Mouse (Mus musculus): ENCODE measurements around the gene Stx1a. TPM values are rescaled to one million over a fixed set of nuclear protein-coding genes. Genes with fewer than 3 reads are reported as not detected.

Stx1a gene
- total RNA-seq, 2 experiments from 2014 or later = 91.5 to 97.8 TPM

DNA sequence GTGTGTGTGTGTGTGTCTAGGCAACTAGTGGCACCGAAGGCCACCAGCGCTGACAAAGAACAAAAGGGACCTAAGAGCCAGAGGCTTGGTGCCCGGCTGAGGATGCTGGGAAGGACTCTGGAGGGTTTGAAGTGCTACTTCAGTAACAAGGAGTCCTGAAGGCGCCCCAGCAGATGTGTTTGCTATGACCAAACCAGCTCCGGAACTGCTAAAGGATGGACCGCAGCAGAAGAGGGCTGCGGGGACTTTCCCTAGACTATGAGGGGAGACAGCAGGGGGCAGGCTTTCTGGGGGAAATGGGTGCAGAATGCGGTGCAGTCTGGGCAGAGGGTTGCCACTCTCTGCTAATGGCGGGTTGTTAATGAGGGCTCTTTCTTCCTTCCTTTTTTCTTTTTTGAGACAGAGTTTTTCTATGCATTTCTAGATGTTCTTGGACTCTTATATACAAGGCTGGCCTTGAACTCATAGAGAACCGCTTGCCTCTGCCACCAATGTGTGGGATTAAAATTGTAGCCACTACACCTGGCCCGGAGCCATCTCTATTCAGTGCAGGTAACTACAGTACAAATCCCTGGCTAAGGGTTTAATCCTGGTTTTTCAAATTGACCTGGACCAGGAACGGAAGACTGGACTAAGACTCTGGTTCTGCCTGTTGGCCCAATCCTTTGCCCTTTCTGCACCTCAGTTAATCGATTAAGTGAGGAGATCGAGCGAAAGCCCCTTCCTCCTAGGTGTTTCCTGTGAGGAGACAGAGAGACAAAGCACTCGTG lies 15.3 kb upstream of the Stx1a start:
- no peak for DNase-seq (ENCODE audit: low spot score in 2 of 2)

DNA sequence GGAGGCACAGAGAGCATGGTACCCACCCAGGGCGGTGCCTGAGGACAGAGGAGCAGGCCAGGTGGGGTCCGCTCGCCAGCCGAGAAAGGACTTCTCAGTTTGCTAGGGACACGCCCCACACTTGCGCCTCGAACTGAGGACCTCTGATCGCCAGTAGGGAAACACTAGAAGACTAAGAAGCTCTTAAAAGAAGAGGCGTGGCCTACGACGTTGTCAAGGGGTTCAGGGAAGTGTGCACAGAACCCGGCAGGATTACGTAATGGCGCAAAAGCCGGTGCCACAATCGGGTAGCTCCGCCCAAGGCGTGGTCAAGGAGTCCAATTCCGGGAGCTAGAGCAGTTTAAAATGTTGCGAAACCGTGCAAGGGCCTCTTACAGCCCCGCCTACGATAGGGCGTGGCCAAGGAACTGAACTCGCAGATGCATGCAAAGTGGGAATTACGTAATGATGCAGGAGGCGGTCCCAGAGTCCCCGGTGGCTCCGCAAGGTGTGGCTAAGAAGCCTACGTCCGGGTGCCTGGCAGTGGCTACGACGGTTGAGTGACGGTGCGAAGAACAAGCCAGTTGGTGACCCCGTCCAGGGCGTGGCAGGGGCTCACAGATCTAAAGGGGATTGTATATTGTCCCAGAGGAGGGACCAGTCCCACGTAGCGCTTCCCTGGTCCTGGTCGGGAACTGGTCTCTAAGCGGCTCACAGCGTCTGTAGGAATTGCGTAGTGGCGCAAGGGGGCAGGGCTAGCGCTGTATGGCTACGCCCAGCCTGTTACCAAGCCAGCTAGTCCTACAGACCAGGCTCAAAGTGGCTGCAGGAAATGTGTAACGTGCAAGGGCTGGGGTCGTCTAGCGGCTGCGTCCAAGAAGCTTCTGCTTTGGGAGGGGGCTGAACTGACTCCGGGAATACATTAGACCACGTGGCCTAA lies 14.4 kb upstream of the Stx1a start, which contains the start of gene Abhd11:
Abhd11 (plus strand) TSS at position 482 of the 919 bp plus-strand sequence.
- DNase-seq (ENCODE audit: low spot score in 2 of 2) = peak; percentile 95 to 98

DNA sequence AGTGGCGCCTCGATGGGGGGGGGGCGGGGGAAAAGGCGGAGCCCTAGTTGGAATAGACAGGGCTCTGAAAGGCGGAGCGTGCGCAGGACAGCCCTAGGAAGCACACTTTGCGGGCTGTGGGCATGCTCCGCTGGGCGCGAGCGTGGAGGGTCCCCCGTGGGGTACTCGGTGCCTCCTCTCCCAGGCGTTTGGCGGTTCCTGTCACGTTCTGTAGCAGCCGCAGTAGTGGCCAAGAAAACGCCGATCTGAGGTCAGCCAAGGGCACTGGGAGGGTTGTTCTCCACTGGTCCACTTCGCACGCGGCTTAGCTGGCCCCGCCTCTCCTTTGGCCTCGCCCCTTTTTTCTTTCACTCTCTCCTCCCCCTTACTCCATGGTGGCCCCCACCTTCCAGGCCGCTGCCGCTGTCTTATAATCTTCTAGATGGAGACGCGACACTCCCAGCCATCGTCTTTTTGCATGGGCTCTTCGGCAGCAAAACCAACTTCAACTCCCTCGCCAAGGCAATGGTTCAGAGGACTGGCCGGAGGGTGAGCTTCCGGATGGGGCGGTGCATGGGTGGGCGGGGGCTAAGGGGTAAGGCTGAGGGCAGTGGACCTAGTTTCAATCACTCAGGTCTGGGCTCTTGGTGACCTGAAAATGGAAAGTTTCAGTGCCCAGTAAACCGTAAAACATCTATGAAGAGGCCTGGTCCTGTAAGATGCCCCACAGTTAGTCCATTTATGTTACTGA lies 13.5 kb upstream of the Stx1a start:
- peak; percentile 77 to 90 for DNase-seq (ENCODE audit: low spot score in 2 of 2)

DNA sequence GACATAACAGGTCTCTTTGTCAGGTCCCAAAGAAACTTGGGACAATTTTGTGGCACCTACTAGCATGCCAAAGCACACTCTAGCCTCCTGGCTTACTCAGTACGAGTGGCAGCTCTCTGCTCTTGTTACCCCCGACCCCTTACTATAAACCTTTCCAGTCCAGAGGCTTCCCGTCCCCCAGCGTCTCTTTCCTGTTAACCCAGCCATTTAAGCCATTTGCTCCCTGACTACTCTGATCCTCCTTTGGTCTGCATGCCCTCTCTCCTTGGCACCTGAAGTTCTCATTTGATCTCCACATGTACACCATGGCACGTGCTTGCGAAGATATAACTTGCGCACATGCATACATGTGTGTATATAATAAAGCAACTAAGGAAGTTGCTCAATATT lies 13.0 kb upstream of the Stx1a start:
- no peak for DNase-seq (ENCODE audit: low spot score in 2 of 2)

DNA sequence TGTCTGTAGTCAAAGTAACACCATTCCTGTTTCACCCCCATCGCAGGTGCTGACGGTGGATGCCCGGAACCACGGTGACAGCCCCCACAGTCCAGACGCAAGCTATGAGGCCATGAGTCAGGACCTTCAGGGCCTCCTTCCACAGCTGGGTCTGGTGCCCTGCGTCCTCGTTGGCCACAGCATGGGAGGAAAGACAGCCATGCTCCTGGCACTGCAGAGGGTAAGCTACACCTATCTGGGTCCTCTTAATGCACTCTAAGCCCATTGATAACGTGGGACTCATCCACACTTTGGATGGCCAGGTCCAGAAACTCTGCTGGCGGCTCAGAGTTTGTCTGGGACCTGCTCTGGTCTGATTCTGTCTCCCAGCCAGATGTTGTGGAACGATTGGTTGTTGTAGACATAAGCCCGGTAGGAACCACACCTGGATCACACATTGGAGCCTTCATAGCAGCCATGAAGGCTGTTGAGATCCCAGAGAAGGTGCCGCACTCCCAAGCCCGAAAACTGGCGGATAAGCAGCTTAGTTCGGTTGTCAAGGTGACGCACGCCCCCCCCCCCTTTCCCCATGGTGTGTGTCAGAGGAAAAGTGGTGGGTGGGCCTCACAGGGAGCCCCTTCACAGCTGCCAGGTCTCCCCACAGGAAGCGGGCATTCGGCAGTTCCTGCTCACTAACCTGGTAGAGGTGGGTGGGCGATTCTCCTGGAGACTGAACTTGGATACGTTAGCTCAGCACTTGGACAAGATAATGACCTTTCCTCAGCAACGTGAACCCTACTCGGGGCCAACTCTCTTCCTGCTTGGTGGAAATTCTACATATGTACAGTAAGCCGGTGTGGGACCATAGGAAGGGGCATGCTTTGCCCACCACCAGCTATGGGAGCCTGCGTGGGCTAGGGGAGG lies 12.2 kb upstream of the Stx1a start:
- no peak for DNase-seq (ENCODE audit: low spot score in 2 of 2)

DNA sequence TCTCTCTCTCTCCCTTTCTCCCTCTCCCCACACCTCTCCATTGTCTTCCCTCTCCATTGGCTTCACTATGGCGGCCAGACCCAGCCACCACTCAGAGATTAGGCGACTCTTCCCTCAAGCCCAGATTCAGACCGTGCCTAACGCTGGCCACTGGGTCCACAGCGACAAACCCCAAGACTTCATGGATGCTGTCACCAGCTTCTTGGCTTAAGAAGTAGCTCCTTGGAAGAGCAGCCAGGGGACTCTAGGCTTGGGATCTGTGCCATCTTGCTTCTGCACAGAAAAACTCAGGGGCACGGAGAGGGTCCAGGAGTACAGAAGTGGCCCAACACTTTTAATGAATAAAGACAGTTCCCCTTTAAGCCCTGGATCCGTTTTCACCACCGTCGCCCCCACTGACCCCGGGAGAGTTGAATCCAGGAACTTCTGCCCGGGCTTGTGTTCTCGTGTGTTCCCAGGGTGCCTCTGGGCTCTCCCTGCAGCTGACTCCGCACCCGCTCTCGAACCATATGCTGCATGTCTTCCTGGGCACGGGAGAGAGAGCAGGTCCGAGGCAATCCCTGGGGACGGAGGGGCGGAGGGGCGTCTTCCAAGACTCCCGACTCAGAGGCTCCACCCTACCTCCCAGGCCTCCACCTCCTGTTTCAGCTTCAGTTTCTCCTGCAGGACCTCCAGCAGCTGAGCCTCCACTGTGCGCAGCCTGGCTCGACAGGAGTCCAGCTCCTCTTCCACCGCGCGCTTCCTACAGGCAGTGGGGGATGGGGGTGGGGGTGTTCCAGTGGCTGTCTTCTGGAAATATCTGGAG lies 11.3 kb upstream of the Stx1a start:
- no peak for DNase-seq (ENCODE audit: low spot score in 2 of 2)

DNA sequence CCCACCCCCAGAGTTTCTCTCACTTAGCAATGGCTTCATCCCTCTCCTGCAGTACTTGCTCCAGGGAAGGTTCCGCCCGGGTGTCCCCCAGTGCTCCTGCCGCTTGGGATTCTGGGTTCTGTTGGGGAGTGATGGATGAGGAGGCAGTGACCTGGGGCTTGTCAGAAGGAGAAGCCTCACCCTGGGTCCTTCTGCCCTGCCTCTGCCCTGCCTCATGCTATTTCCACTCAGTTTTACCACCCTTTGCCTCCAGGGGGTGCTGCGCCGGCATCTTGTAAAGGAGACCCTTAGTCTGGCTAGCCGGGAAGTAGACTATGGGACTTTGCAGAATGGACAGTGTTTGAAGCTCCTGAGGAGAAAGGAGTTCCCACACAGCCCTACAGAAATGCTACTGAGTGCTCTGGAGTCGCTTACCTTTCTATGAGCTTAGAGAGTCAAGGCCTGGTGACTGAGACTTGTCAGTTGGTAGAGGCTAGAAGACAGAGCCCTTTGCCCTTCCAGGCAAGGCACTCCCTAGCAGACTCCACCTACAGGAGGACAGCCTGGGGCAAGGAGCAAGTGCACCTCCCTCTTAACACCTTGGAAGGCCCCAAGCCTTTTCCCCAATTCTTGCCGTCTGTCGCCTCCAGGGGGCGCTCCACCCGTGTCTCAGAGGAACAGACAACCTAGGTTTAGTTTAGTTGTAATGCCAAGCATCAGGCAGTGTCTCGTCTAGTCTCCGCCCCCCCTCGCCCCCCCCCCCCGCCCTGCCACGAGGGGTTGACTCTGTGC lies 10.4 kb upstream of the Stx1a start:
- peak in 1 of 2 experiments; percentile 77 for DNase-seq (ENCODE audit: low spot score in 2 of 2)

DNA sequence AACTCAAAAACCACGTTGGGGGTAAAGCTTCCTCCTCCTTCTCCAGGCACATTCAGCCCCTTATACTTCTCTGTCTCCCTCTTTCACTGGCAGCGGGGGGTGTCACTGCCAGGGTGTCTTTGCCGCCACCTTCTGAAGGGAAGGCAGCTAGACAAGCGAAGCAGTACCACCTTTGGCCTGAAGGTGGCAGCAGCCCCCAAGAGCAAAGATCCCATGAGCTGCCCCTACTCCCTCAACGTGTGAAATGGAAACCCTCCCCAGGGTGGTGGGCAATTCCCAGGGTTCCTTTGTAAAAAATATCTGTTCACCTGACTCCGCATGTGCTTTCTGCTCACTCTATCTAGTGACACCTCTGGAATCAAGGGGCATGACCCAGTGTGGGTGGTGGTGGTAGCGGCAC lies 7.8 kb upstream of the Stx1a start:
- DNase-seq (ENCODE audit: low spot score in 2 of 2) = peak; percentile 83 to 94

DNA sequence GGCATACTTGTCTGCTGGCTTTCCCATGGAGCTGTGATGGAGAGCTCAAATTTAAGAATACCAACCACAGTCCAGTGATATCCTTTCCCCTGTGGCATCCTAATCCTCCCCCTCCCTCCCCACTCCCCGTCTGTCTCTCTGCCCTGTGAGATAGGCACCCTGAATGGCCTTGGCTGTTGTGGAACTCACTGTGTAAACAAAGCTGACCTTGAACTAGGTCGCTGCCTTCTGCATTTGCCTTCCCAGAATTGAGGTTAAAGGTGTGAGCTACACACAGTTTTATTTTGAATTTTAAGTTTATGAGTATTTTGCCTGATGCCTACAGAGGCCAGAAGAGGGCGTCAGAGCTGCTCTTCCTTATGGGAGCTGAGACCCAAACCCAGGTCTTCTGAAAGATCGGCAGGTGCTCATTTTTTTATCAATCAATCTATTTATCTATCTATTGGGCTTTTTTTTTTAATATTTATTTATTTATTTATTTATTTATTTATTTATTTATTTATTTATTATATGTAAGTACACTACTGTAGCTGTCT lies 7.0 kb upstream of the Stx1a start:
- no peak for DNase-seq (ENCODE audit: low spot score in 2 of 2)

DNA sequence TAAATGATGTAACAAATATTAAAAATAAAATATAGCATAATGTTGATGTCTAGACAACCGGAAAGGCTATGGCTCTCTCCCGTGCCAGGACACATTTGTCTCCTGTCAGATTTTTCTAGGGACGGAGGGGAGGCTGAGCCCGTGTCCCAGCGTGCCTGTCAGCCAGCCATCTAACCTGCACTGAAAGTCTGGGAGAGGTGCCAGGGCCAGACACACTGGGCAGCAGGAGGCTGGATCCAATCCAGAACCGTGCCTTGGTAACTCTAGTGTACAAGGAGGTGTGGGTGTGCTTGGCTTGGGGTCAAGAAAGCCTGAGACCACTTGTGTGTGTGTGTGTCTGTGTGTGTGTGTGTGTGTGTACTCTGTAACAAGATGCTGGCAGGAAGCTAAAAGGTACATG lies 1.5 kb upstream of the Stx1a start:
- no peak for DNase-seq (ENCODE audit: low spot score in 2 of 2)

DNA sequence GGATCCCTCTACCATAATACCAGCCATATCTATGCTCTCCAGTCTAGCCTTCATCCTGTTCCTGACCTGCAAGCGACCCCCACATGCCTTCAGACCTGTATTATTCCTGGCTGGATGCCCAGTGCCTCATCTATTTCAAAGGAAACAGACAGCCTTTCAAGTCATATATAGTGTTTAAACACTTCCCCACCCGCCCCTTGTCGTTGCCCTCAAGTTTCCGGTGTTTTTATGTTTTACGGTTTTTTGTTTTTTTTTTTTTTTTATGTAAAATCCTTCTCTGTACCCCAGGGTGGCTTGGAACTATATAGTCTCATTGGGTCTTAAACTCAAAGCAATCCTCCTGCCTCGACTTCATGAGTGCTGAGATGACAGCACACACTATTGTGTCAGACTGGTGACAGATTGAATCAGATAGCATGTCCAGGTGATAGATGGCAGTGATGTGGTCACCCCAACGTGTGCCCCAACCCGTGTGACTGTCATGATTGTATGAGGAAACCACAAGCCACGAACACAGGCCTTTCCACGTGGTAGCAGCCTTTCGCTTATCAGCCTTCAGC lies 1.5 kb downstream of the Stx1a start:
- DNase-seq (ENCODE audit: low spot score in 2 of 2) = no peak

DNA sequence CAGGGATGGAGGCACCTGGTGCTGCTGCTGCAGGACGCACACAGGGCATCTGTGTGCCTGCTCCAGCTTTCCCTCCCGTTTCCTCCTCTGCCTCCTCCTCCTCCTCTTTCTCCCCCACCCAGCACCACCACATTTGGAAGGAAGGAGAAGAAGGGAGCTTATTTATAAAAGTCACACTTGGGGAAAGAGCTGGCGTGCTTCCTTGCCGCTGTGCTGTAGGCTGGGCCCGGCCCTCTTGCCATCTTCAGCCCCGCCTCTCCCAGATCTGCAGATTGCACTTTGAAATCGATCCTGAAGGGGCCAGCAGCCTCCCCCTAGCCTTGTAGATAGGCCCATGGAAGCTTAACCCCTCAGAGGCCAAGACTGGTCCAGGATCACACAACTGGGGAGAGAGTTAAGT lies 2.6 kb downstream of the Stx1a start:
- DNase-seq (ENCODE audit: low spot score in 2 of 2) = no peak

DNA sequence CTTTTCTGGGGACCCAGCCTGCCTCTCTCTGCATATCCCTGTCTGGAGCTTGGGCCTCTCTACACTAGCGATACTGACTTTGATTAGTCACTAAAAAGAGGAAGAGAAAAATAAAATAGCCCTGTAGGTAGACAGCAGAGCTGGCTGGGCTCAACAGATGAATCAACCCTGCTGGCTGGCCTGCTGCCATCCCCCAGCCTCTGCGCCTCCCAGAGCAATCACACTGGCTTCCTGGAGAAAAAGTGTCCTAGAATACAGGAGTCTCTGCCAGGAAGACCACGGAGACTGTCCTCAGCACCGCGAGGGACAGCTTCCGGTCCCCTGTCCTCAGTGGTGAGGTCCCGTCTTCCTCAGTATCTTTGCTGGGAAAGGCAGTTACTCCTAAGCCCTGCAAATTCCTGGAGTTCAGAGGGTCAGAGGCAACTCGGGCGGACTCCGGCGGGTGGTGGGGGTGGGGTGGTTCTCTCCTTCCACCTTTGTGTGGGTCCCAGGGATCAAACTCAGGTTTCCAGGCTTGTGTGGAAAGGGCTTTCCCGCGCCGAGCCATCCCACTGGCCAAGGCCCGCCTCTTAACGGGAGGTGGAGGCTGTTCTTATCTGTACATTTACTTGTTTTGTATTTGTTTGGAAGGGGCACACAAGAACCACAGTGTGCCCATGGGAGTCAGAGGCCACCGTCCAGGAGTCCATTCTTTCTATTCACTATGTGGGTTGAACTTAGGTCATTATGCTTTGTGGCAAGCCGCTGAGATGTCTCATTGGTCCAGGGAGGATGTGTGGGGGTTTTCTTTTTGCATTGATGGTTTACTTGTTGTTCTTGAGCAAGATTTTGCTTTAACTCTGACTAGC lies 5.9 kb downstream of the Stx1a start:
- DNase-seq (ENCODE audit: low spot score in 2 of 2) = peak; percentile 54 to 75

DNA sequence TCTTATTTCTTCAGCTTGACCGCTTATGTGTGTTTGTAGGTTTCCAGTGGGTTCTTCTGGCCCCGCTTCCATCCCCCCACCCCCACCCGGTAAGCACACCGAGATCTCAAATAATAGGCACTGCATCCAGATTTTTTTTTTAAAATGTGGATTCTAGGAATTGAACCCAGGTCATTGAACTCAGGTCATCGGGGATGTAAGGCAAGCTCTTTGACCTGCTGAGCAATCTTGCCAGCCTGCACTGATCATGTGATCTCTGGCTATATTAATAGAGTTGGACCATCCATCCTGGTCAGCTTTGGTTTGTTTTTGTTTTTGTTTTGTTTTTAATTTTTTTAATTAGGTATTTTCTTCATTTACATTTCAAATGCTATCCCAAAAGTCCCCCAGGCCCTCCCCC lies 9.3 kb downstream of the Stx1a start:
- no peak for DNase-seq (ENCODE audit: low spot score in 2 of 2)

DNA sequence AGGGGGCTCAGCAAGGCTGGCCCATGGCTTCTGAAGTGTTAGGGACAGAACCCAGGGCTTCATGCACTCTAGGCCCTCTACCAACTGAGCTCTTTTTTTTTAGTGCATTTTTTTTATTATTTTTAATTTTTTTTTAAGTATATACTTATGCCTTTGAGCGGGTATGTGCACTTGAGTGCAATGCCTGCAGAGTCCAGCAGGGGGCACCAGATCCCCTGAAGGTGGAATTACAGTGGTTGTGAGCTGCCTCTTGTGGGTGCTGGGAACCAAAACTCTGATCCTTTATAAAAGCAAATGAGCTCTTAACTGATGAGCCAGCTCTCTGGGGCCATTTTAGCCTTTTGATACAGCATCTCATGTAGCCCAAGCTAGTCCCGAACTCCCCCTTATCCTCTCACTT lies 11.3 kb downstream of the Stx1a start:
- no peak for DNase-seq (ENCODE audit: low spot score in 2 of 2)

DNA sequence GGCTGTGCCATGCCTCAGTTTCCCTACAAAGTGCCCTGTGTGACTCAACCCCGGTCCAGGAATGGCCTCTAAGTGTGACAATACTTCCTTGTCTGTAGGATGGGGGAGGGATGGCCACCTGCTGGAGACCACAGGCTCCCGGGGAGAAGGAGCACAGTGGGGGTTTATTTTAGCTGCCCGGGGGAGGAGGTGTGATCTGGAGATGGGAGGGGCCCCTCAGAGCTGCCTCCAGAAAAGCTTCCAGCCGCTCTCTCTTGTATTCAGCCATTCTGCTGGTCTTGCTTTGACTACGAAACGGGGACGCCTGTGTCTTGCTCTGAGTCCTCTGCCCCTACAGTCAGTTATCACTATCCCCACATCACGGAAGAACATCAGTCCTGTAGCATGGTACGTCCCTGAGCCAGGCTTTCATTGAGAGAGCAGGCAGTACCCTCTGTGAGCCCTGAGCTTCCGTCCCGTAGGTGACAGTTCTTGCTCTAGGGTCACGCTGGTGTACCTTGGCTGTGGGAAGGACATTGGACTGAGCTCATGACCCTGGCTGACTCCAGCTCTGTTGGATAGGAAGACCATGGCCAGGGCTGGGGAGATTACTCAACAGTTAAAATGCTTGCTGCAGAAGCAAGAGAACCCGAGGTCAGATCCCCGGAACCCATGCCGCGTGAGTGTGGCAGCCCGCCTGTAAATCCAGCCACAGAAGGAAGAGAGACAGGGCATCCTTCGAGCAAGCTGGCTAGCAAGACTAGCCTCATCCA lies 12.5 kb downstream of the Stx1a start:
- no peak for DNase-seq (ENCODE audit: low spot score in 2 of 2)

DNA sequence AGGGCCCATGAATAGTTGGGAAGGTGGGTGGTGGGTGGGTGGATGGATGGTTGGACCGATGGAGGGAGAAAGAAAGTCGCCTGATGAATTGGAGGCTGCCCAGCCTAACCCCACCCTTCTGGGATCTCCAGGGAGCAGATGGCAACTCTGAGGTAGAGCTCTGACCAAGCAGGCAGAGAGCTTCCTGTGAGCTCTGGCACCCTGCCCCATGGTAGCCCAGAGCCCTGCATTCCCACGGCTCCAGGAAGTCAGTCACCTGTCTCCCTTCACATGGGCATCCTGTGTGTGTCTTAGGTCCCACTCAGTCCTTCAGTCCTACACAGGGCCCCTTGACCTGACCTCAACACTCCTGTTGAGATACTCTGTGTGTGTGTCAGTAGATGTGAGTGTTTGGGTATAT lies 14.7 kb downstream of the Stx1a start:
- no peak for DNase-seq (ENCODE audit: low spot score in 2 of 2)

Data from layer of hippocampus, adult 18-20 months (tissue).